Mouse (Mus musculus): ENCODE results near the gene Zdhhc9.

DNA sequence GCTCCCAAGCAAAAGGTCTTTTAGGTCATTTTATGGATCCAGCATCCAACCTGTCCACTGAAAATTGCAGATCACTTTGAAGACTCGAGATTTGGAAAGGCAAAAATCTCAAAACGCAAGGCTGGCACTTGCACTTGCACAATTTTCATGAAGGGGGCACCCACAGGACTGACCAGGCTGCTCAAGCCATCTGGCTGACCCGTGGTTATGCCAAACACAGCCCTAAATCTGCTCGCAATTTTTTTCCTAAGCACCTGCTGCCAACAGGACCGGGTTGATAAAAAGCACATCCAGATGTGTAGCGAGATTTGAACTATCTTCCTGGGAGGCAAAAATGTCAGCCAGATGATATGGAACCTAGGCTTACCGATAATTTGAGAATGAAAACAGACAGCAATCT, 4.9 kb downstream of the Zdhhc9 start:
- TF ChIP-seq CTCF (IDR thresholded peaks at IDR 0.05; ENCODE audit: borderline replicate concordance, insufficient read depth, low read depth, low read length) (peak; percentile 7; the same call in 1 of the 2 replicates), POLR2A (IDR thresholded peaks at IDR 0.05; ENCODE audit: borderline replicate concordance, insufficient read depth, low read length) (no peak)
